Mouse (Mus musculus): ENCODE data around the gene Slc39a1.
"Not testable (repeated sequence)": the region's sequence is repeated elsewhere in the genome, so short reads cannot be mapped to it uniquely, and the experiment has no call there.

The Slc39a1 gene

DNA sequence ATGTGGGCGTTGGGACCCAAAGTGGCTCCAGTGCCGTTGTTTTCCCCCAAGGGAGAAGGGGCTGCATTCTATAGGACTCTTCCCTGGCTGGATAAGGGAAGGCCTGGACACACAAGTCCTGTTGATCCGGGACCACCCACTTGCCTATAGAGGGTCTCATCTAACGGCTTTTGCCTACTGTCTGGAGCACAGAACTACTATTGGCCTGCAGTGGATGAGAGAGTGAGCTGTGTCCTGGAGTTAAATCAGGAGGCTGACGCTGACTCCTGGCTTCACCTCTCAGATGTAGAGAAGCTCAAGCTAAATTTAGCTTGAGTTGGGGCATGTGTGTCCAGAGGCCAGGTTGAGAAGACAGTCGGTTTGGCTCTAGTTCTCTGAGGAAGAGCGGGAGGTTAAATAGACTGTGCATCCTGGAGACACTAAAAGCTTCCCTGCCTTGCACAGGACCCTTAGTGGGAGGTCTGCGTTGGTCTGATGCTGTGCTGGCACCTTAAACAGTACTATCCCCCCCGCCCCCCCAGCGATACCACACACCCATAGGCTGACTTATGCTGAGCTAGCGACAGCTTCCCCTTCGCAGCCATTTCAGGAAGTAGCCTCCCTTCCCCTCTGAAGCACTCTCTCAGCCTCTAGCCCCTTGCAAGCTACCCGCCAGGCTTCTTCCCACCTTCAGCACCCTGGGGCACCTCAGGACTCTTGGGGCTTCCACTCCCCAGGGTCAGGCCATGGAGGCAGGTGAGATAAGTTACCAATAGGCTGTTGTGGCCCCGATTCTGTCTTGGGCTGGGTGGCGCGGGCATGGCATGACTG lies 18.2 kb downstream of the Slc39a1 start:
- no peak for DNase-seq (ENCODE audit: low spot score in 2 of 2)

DNA sequence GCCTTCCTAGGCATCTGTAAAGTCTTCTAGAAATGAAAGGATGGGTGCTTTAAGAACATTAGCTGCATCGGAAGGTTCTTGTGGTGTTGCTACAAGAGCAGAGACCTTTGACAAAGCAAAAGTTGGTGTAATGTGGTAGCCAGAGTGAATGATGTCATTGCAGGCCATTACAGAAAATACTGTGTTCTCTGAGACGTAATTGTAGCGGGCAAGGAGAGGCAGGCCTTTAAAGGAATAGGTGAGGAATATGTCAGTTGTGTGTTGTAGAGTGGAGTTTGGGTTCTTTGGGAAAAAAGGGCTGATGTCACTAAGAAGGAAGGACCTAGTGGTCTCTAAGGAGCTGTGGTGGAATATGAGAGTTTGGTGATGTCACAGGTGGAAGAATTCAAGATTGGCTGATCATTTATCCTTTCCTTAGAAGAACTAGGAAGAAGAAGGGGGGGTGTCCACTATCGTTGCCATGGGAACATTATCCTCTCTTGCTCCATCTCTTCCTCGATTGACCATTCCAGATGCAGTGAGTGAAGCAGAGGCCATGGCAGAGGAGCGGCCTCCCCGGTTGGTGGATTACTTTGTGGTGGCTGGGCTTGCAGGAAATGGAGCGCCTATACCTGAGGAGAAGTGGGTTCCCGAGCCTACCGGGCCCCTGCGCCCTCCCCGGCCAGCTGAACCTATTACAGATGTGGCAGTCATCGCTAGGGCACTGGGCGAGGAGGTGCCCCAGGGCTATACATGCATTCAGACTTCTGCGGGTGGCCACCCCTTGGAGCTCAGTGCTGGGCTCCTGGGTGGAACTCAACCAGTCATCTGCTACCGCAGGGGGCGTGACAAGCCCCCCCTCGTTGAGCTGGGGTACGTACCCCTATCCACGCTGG lies 19.2 kb downstream of the Slc39a1 start:
- DNase-seq (ENCODE audit: low spot score in 2 of 2): no peak

DNA sequence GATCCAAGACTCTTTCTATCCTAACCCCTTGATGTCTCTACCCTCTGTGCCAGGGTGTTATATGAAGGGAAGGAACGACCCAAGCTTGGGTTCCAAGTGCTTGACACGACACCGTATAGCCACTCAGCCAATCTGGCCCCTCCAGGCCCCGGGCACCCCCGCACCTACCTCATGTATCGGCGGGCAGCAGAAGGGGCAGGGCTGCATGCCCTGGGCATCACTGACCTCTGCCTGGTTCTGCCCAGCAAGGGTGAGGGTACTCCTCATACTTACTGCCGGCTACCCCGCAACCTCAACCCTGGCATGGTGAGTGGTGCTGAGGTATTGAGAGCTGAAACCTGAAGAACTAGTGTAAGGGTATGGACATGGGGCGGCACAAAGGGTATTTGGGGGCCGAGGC lies 20.2 kb downstream of the Slc39a1 start:
- no peak for DNase-seq (ENCODE audit: low spot score in 2 of 2)

DNA sequence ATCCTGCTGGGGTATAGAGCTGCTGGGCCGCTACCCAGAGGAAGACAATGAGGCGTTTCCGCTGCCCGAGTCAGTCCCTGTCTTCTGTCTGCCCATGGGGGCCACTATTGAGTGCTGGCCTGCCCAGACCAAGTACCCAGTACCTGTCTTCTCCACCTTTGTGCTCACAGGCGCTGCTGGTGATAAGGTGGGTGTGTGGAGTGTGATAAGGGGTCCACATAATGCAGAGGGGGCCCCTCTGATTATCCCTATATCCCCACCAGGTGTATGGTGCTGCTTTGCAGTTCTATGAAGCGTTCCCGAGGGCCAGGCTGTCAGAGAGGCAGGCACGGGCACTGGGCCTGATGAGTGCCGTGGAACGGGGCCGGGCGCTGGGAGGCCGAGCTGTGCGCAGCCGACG lies 21.0 kb downstream of the Slc39a1 start:
- DNase-seq (ENCODE audit: low spot score in 2 of 2): no peak

DNA sequence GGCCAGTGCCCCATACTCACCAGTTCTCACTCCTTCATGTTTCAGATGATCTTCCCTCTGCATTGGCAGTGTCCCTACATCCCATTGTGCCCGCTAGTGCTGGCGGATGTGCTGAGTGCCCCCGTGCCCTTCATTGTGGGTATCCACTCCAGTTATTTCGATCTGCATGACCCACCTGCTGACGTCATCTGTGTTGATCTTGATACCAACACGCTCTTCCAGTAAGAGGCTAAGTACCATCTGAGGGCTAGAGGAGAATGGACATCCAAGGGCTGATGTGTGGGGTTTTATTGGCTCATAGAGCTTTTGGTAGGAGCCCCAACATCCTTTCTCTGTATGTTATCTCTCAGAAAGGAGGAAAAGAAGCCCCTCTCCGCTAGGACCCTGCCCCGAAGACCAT lies 22.8 kb downstream of the Slc39a1 start:
- DNase-seq (ENCODE audit: low spot score in 2 of 2): no peak

DNA sequence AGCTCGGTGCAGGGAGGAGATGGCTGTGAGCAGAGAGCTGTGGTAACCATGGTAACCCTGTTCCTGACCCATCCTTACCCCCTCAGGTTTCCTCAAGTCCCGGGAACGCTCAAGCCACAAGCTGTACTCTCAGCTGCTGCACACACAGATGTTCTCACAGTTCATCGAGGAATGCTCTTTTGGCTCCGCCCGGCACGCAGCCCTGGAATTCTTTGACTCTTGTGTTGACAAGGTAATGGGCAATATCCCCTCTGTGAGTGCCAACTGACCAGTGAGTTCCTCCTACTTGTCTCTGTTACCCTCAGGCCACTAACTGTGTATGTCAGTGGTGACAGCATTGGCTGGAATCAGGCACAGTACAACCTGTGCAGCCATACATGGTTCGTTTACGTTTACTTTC lies 24.2 kb downstream of the Slc39a1 start:
- no peak for DNase-seq (ENCODE audit: low spot score in 2 of 2)

DNA sequence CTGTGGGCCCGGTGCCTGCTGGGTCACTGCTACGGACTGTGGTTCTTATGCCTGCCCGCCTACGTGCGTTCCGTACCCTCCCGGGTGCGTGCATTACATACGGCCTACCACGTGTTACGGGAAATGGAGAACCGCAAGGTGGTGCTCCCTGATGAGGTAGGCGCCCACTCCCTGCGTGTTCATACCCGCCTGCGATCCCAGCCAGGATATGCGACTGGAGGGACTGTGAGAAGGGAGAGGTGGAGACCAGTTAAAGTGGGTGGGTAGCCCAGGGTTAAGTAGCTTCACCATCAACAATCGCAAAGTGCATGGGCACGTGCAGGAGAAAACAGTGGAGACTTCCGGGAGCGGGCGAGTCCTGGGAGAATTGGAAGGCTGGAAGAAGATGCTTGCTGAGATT lies 25.9 kb downstream of the Slc39a1 start:
- DNase-seq (ENCODE audit: low spot score in 2 of 2): no peak

DNA sequence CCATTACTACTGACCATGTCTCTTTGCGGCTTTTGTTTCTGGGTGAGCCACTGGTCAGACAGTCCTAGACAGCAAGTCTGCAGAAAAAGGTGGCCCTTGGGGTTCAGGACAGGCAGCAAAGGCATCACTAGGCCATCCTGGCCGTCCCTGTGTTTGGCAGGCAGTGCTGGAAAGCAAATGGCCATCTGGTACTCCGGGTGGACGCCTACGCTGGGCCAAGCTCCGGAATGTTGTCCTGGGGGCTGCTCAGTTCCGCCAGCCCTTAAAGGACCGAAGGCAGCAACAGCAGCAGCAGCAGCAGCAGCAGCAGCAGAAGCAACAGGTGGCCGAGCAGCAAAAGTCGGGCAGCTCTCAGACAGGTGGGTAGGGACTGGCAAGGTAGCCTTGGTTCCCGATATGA lies 27.3 kb downstream of the Slc39a1 start:
- no peak for DNase-seq (ENCODE audit: low spot score in 2 of 2)

DNA sequence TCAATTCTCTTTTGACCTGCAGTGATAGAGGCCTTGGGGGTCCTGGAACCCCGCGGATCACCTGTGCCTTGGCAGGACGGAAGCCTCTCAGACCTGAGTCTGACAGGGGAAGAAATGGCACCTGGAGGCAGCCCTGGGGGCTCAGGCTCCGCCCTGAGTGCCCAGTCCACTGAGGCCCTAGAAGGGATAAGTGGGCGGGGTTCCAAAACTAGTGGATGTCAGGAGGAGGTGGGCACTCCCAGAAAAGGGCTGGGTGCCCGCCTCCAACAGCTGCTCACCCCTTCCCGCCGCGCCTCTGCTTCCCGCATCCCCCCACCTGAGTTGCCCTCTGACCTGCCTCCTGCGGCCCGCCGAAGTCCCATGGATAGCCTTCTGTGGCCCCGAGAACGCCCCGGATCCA lies 28.9 kb downstream of the Slc39a1 start:
- no peak for DNase-seq (ENCODE audit: low spot score in 2 of 2)

DNA sequence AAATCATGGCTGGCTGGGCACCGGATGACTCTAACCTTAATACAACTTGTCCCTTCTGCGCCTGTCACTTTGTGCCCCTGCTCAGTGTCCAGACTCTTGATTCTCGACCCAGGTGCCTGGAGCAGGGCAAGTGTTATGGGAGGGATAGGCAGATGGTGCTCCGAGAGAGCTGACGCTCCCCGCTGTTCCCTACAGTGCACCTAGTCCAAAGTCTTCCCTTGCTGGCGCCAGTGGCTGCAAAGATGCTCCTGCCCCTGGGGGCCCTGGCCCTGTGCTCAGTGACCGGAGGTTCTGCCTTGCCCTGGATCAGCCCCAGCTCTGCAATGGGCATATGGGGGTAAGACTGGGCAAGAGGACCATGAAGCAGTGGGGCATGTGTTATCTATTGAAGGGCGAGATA lies 29.8 kb downstream of the Slc39a1 start:
- DNase-seq (ENCODE audit: low spot score in 2 of 2): no peak

DNA sequence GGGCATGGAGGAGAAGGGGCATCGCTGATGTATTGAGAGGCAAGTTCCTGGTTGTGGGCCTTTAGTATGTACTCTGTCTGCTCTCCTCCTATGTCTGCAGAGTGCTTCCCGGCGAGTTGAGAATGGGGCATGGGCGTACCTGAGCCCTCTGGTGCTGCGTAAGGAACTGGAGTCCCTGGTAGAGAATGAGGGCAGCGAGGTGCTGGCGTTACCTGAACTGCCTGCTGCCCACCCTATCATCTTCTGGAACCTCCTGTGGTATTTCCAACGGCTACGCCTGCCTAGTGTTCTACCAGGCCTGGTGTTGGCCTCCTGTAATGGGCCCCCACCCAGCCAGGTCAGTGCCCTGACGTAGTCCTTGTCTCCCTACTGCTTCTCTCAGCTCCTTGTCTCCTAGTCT lies 30.2 kb downstream of the Slc39a1 start:
- DNase-seq (ENCODE audit: low spot score in 2 of 2): no peak

DNA sequence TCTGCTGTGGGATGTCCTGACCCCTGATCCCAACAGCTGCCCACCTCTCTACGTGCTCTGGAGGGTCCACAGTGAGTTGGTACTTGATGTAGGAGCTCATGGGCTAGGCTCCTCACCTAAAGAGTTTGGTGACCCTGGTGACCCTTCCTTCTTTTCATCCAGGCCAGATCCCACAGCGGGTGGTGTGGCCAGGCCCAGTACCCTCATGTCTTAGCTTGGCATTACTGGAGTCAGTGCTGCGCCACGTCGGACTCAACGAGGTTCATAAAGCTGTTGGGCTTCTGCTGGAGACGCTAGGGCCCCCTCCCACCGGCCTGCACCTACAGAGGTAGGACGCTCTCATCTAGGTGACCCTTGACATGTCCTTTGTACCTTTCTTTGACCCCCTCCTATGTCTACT lies 31.2 kb downstream of the Slc39a1 start:
- no peak for DNase-seq (ENCODE audit: low spot score in 2 of 2)

DNA sequence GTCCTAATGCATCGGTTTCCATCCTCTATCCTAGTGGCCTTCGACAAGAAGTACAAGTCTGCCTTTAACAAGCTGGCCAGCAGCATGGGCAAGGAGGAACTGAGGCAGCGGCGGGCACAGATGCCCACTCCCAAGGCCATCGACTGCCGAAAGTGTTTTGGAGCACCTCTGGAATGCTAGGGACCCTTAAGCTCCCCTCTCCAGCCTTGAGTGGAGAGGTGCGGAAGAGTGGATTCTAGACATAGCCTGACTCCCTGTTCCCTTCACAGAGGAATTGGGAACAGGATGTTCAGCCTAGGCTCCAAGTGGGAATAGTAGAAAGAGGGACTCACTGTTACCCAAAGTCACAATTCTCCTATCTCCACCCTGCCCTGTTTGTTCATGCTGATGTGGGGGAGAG lies 31.8 kb downstream of the Slc39a1 start:
- DNase-seq (ENCODE audit: low spot score in 2 of 2): no peak

DNA sequence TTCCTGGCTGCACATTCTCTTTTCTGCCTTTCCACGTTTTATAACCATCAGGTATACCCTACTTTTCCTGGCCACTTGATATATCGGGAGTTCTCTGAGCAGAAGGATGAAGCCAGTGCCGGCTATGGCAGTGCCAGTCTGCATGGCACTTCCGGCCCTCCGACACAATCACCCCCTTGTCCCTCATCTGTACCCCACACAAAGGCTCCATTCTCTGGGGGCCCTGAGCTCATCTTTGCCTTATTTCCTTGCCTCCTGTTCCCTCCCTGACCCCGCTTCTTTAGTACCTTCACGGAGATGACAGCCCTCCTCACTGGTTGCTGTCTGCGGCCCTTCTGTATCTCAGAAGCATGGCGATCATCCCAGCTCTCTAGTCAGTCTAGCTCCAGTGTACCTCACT lies 32.7 kb downstream of the Slc39a1 start:
- DNase-seq (ENCODE audit: low spot score in 2 of 2): no peak

DNA sequence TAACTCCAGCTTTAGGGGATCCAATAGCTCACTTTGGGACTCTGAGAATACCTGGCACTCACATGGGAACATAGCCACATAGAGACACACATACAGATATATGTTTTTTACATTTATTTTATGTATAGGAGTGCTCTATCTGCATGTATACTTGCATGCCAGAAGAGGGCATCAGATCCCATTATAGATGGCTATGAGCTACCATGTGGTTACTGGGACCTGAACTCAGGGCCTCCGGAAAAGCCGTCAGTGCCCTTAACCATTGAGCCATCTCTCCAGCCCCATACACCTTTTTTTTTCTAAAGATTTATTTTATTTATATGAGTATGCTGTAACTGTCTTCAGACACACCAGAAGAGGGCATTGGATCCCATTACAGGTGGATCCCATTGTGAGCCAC lies 36.2 kb downstream of the Slc39a1 start:
- no peak for DNase-seq (ENCODE audit: low spot score in 2 of 2)

DNA sequence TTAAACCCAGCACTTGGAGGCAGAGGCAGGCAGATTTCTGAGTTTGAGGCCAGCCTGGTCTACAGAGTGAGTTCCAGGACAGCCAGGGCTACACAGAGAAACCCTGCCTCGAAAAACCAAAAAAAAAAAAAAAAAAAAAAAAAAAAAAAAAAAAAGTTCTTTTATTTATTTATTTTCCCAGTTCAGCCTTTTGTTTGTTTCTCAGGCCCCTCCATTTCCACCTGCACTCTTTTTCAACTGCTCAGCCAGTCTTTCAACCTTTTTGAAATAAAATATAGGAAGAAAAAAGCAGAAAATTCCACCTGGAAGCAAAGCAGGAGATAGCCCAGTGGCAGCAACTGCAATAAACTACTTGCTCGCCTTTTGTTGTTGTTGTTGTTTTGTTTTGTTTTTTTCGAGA lies 41.4 kb downstream of the Slc39a1 start:
- DNase-seq (ENCODE audit: low spot score in 2 of 2): not testable (repeated sequence)

DNA sequence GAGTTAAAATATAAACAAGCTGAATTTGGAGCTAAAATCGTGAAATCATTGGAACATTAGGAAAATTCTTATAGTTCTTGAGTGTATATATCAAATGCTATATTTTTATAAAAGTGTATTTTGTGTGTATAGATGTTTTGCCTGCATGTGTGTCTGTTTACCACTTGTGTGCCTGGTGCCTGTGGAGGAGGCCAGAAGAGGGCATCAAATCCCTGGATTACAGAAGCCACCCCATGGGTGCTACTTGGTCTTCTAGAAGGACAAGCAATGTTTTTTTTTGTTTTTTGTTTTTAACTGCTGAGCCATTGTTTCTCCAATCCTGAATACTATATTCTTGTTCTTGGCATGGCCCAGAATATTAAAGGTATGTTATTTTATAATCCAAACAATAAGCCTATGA lies 42.6 kb downstream of the Slc39a1 start:
- DNase-seq (ENCODE audit: low spot score in 2 of 2): no peak

DNA sequence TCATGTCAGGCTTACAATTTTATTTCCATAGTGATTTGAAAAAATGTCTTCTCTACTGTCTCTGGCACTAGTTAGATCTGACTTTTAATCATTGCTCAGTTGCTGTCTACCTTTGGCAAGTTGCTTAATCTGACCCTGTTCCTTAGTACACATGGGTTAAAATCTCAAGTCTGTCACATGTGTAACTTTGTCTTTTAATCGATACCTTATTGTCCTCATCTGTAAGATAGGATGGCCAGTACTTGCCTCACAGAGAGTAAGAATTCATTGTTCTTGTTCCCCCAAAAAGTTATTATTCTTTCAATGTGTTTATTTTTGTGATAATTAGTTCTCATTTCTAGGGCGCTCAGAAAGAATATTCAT lies 44.0 kb downstream of the Slc39a1 start:
- DNase-seq (ENCODE audit: low spot score in 2 of 2): no peak

DNA sequence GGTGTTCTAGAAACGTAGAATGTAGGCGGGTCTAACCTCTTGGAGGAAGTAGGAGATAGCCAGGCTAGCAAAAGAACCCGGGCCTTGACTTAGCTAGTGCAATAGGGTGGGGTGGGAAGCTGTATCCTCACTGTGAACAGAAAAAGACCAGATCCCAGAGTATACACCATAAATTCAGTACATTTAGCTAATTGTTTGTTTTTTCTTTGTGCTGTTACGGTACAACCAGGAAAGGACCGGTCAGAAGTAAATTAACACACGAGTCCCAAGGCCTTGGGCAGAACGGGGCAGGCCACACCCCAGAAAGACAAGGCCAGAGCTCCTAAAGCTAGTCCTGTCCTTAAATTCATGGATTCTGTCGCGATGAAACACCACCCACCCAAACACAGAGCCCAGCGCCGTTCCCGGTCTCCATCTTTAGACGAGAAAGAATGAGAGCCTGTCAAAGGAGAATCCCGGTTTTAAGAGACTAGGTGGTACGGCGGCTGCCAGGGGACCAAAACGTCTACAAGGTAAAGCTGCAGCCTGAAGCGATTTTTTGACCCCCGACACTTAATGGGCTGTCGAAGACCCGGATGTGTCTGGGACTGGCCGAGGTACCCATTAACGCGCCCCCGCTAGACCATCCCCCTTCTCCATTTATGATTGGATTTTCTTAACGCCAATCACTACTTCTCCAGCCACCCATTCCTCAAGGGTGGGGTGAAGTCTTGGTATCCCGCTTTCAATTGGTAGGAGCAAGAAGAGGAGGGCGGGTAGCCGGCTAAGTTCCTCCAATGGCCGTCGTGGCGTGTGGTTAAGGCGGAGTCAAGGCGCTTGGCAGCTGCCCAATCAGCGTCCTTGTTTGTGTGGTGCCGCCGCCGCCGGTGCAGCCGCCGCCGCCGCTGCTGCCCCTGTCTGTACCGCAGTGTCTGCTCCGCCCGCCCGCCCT lies 44.6 kb downstream of the Slc39a1 start, which contains the start of gene Gatad2b:
Gatad2b (plus strand) TSS at position 834 of the 931 bp plus-strand sequence.
- DNase-seq (ENCODE audit: low spot score in 2 of 2): peak; percentile 97 to 99

DNA sequence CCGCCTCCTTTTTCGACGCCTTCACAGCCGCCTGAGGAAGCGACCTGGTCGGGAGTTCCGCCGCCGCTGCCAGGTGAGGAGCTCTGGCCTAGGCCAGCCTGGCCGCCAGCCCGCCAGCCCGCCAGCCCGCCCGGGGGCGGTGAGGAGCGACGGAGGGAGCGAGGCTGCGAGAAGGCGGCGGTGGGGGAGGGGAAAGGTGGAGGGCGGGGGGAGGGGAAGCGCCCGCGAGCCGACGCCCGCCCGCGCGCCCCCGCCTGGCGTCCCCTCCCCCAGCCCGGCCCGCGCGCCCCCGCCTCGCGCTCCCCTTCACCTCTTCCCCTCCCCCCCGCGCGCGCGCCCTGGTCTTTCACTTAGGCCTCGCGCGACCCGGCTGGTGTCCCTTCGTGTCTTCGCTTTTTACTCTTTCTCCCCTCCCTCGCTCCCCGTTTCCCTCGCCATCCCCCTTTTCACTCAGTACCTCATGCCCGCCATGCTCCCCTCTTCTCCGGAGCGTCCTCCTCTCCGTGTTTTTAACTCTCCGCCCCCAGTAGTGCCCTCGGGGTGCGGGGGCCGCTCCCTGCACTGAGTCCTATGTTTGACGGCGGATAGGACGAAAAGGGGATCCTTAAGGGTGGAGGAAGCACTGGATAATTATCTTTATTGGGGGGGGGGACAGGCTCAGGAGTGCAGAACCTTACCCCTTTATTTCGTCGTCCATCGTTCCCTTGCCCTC lies 45.5 kb downstream of the Slc39a1 start:
- DNase-seq (ENCODE audit: low spot score in 2 of 2): peak in 1 of 2 experiments; percentile 22

DNA sequence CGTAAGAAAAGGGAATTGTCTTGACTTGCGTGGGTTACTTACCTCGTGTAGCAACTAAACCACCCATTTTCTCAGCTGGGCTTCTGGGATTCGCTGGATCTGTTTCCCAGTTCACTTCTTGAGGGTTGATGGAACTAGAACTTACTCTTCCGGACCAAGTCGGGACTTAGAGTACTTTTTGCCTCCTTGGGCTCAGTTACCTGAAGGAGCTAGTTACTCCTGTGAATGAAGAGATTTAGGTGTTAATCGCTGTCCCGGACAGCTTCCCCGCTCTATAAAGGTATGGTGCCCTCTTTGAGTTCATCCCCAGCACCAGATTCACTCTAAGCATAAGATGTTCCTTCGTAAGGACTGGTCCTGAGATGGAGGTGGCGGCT lies 46.1 kb downstream of the Slc39a1 start:
- DNase-seq (ENCODE audit: low spot score in 2 of 2): no peak

Data from frontal cortex, postnatal 25 days (tissue).